Mouse (Mus musculus) testis, adult 2 months (tissue): ENCODE data around the gene Fat3. TPM values are rescaled to one million over a fixed set of nuclear protein-coding genes. Genes with fewer than 3 reads are reported as not detected.

Experiments used
- H3K27ac ChIP-seq: fragments of 200-500 bp; 2 replicates; pipeline ENCODE4 v1.5.1; 2012; ENCODE audit warnings: low read depth, low read length; ENCODE audit not compliant: control insufficient read depth, insufficient read depth
- H3K27me3 ChIP-seq: fragments of 200-500 bp; 2 replicates; pipeline ENCODE4 v1.6.1; 2012; ENCODE audit warnings: mild to moderate bottlenecking, low read length, moderate library complexity; ENCODE audit not compliant: control insufficient read depth, insufficient read depth
- H3K36me3 ChIP-seq: fragments of 200-500 bp; 2 replicates; pipeline ENCODE4 v1.6.1; 2012; ENCODE audit warnings: mild to moderate bottlenecking, low read length; ENCODE audit not compliant: control insufficient read depth, insufficient read depth
- H3K4me1 ChIP-seq: fragments of 200-500 bp; 2 replicates; pipeline ENCODE4 v1.6.1; 2012; ENCODE audit warnings: low read length; ENCODE audit not compliant: control insufficient read depth, insufficient read depth
- H3K4me3 ChIP-seq: fragments of 200-500 bp; 2 replicates; pipeline ENCODE4 v1.5.1; 2012; ENCODE audit warnings: low read depth, mild to moderate bottlenecking, low read length, moderate library complexity, mixed read lengths; ENCODE audit not compliant: control insufficient read depth
- CTCF ChIP-seq: fragments of 200-500 bp; IDR thresholded peaks from 2 replicates; pipeline ENCODE4 v1.5.1; 2012; ENCODE audit warnings: low read depth, mild to moderate bottlenecking, inconsistent platforms, low read length, moderate library complexity; ENCODE audit not compliant: control insufficient read depth, insufficient read depth, insufficient replicate concordance
- POLR2A ChIP-seq: fragments of 200-500 bp; IDR thresholded peaks from 2 replicates; pipeline ENCODE4 v1.6.1; 2012; ENCODE audit warnings: low read depth, mild to moderate bottlenecking, inconsistent platforms, low read length, moderate library complexity; ENCODE audit not compliant: control insufficient read depth
- polyA plus RNA-seq: library from polyadenylated mRNA; depleted of rRNA; stranded (reverse); fragments of >200 nt; gene quantifications from 2 replicates; pipeline ENCODE4 v1.2.3, GENCODE M21; 2012

Fat3 gene
- polyA plus RNA-seq, 1 experiment = 1.7 TPM

DNA sequence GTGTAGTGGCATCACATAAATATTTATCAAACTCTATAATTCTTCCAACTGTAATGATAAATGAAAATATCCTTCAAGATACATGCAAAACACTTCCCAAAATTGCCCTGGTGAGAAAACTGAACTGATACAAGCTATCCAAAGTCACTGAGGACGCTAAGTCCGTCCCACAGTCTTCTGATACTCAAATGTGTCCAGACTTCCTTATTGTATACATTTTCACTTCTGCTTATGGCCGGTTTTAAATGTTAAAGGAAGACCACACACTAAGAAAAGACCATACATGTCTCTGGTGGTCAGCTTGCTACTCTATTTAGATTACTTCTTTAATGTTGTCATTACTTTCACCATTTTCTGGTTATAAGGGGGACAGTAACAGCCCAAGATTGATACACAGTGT, 137.4 kb downstream of the Fat3 start:
- no peaks in the 10 kb centered on the region for H3K4me1 ChIP-seq

DNA sequence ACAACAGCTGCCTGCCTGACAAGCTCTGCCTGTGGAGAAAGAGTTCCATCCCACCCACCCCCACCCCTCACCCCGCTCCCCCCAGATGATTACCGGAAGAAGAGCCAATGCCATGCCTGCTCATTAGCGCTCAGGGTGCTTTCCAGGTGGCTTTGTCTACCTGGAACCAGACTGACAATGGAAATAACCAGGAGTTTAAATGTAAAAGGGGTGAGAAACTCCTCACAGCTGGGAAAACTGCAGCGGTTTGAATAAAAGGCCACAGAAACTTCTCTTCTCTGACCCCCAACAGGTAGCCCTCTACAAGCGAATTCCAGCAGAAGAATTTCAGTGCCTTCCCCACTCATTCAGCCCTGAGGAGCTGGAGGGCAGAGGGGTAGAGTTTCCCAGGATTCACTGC, 139.3 kb downstream of the Fat3 start:
- H3K36me3 ChIP-seq = no peaks in the 10 kb centered on the region
- H3K27me3 ChIP-seq = no peaks in the 10 kb centered on the region
- H3K4me1 ChIP-seq = no peaks in the 10 kb centered on the region
- no peak overlapping the region for H3K4me3 ChIP-seq
- no peak for TF ChIP-seq POLR2A
- no peak for TF ChIP-seq CTCF
- no peak overlapping the region for H3K27ac ChIP-seq

More for the DNA sequence above, 137.4 kb downstream of the Fat3 start:
- Histone ChIP-seq H3K4me3 (no peak overlapping the region), H3K27ac (no peak overlapping the region), H3K27me3 (no peaks in the 10 kb centered on the region), H3K36me3 (no peaks in the 10 kb centered on the region)
- no peak for TF ChIP-seq POLR2A
- TF ChIP-seq CTCF = no peak

DNA sequence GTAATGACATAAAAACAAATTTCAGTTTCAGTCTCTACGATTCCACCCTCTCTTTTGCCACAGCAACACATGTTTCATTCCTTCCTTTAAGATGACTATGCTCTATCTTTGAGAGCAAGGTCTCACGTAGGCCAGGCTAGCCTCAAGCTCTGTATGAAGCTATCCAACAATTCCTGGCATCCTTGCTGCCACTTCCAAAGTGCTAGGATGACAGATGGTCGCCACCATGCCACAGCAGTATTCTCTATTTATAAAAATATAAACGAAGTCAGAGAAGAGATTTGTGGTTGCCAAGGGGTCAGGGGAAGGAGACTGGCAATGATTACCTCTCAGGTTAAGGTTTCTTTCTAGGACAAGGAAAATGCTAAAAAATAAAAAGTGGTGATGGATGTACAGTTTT, 144.4 kb downstream of the Fat3 start:
- no peaks in the 10 kb centered on the region for H3K4me1 ChIP-seq

DNA sequence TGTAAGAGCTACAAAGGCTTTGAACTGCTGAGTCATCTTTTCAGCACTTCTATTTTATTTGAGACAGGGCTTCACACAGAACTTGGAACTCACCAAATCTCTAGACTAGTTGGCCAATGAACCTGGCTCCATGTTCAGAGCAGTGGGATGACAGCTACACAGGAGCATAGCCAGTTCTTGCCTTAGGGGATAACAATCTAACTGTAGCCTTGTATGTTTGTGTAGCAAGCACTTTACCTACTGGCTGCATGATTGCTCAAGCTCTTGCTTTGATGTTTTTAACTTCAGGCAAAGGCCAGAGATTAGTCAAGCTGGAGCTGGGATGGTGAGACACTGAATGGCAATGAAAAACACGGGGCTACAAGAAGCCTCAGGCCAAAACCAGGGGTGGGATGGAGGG, 146.2 kb downstream of the Fat3 start:
- no peak overlapping the region for H3K27ac ChIP-seq
- H3K4me3 ChIP-seq = no peak overlapping the region
- H3K36me3 ChIP-seq = no peaks in the 10 kb centered on the region
- no peak for TF ChIP-seq CTCF
- no peak for TF ChIP-seq POLR2A
- no peaks in the 10 kb centered on the region for H3K27me3 ChIP-seq
- no peaks in the 10 kb centered on the region for H3K4me1 ChIP-seq

More for the DNA sequence above, 144.4 kb downstream of the Fat3 start:
- no peak overlapping the region for H3K27ac ChIP-seq
- H3K4me3 ChIP-seq = no peak overlapping the region
- no peaks in the 10 kb centered on the region for H3K27me3 ChIP-seq
- TF ChIP-seq CTCF (no peak), POLR2A (no peak)
- no peaks in the 10 kb centered on the region for H3K36me3 ChIP-seq

DNA sequence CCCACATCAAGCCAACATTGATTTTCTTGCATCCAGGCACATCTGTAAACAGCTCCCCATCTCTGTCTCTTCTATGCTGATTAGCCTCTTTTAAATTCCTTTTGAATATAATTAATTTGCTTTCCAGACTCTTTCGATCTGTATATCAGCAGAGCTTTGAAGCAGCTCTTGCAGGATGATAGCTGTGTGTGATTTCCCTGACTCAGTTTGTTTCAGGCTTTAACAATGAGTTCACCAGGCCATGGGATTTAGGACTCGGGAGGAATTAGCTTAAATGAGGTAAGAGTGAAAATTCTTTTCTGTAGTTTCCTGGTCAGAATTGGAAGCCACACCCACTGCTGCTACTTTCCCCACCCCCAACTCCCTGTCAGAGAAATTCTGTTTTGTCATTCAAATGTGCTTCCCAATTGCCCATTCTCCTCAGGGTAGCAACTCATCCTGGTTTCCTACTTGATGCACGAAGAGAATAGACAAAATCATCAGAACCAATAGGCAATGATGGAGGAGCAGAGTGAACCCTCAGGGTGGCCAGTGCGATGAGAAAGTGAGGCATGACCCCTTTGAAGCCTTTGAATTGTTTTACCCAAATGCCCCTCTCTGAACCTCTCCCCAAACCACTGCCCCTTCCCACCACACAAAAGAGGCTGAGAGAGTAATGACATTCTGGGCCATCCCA, 147.9 kb downstream of the Fat3 start:
- no peak for TF ChIP-seq CTCF
- TF ChIP-seq POLR2A = no peak
- Histone ChIP-seq H3K27me3 (no peaks in the 10 kb centered on the region), H3K27ac (no peak overlapping the region), H3K4me1 (no peaks in the 10 kb centered on the region), H3K36me3 (no peaks in the 10 kb centered on the region), H3K4me3 (no peak overlapping the region)

DNA sequence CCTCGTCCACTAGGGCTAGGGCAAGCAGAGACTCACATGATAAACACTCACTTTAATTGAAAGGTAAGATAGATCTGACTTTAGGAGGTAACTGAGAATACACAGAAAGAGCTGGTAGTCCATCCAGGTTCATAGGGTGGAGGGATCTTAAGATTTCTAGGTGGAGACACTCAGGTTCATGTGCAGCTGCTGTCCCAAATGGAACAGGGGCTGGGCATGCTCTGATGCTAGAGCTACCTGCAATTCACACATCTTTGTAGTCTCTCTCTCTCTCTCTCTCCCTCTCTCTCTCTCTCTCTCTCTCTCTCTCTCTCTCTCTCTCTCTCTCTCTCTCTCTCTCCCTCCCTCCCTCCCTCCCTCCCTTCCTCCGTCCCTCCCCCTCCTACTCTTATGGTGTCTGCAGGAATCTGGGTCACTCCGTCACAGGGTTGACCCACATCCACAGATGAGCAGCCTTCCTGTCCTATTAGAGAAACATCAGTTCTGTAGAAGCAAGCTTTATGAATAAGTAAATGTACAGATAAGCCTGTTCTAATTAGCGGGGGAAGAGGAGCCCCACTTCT, 148.5 kb downstream of the Fat3 start:
- Histone ChIP-seq H3K36me3 (no peaks in the 10 kb centered on the region), H3K4me1 (no peaks in the 10 kb centered on the region), H3K4me3 (no peak overlapping the region), H3K27ac (no peak overlapping the region), H3K27me3 (no peaks in the 10 kb centered on the region)
- TF ChIP-seq CTCF = no peak

DNA sequence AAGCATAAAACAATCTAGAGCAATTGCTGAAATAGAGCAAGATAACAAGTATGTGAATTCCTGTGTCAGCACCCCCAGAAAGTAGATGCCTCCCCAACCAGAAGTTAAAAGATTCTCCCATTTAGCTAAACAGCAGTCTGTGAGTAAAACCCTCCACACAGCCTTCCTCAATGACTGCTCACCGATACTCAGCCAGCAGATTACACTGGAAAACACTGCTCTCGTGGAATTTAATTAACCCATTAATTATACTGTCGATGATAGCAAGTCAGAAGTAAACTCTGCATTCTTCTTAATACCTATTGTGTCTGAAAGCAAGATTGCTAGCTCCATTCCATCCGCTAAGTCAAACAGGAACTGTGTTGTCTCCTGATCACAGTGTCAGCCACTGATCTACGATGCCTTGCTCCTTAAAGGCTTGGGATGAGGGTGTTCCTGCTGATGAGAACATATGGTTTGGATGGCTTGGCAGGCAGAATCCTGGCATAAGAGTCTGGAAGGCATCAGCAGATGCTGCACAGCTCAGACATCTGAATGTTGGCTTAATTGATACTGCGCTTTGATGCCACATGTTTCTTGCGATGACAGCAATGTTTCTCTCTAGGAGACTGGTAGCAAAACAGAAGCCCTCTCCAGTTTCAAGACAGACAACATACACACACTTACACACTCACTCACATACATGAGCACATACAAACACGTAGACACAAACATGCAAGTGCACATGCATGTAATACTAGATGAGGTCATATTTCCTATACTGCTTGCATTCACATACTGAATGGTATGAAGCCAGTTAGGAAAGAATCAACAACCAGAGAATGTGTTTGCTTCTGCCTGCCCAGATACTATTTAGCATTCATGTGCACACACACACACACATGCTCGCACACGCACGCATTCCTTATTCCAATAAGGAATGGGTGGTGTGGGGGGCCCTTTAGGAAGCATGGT, 155.9 kb downstream of the Fat3 start:
- H3K36me3 ChIP-seq = no peaks in the 10 kb centered on the region
- no peaks in the 10 kb centered on the region for H3K27me3 ChIP-seq
- TF ChIP-seq CTCF (no peak), POLR2A (no peak)
- no peak overlapping the region for H3K27ac ChIP-seq
- H3K4me3 ChIP-seq = no peak overlapping the region
- no peaks in the 10 kb centered on the region for H3K4me1 ChIP-seq
